Mouse (Mus musculus) Patski (cell line): ENCODE results near the gene Ifnar2. TPM values are rescaled to one million over a fixed set of nuclear protein-coding genes. Genes with fewer than 3 reads are reported as not detected.

Experiments used
- ATAC-seq: fragments of 100-300 bp; one replicate; pipeline ENCODE4 v1.8.0; 2021
- CTCF ChIA-PET: fragments of 350-600 bp; sonication (Branson Sonifier 250); formaldehyde crosslinking; loops from one replicate; lab custom pipeline; 2022; ENCODE audit warnings: inconsistent platforms; lab: Charles Lee
- POLR2A ChIA-PET: fragments of 350-600 bp; sonication (Branson Sonifier 250); formaldehyde crosslinking; loops from one replicate; lab custom pipeline; 2022; ENCODE audit warnings: antibody characterized with exemption, inconsistent platforms; lab: Charles Lee
- DNase-seq: peaks from one replicate; pipeline ENCODE4 v3.0.0-alpha.2; 2011; ENCODE audit warnings: low read depth, low spot score
- H3K27me3 ChIP-seq: fragments of 371-371 bp; one replicate; pipeline ENCODE4 v1.5.1; 2021
- CTCF ChIP-seq: fragments of 100-300 bp; IDR thresholded peaks from one replicate; pipeline ENCODE4 v1.5.1; 2021
- in situ Hi-C: fragments of 300-500 bp; cut with MboI; formaldehyde crosslinking; loops from 3 replicates; pipeline ENCODE4 v1.11.1; 2018; ENCODE audit warnings: low pct_unique_long_range_greater_than_20kb, mixed read lengths
- polyA plus RNA-seq: library from polyadenylated mRNA; unstranded; gene quantifications from one replicate; pipeline ENCODE4 v1.2.3, GENCODE M21; 2021

The Ifnar2 gene
- polyA plus RNA-seq, 1 experiment from 2014 or later: 97.8 TPM

- TF ChIP-seq CTCF: no peak
- in situ Hi-C loops: no loop called here
- no peak for DNase-seq
- POLR2A ChIA-PET: no interaction called here
- no peak for ATAC-seq
- H3K27me3 ChIP-seq: no peaks in the 10 kb centered on the region
- CTCF ChIA-PET: interaction anchor here (1.2 kb wide), 1 partner anchor 9 kb away, joined by 4 read pairs; no protein-coding TSS in a partner anchor
Observed at GRCm38 (mm10) chr16:91441366-91441765, 68.8 kb downstream of the Ifnar2 start.

- POLR2A ChIA-PET: no interaction called here
- ATAC-seq: no peak
- no peaks in the 10 kb centered on the region for H3K27me3 ChIP-seq
- no peak for DNase-seq
- CTCF ChIA-PET: no interaction called here
- in situ Hi-C loops: no loop called here
- no peak for TF ChIP-seq CTCF
Observed at GRCm38 (mm10) chr16:91441811-91442240, 69.2 kb downstream of the Ifnar2 start.

- POLR2A ChIA-PET: no interaction called here
- CTCF ChIA-PET: no interaction called here
Observed at GRCm38 (mm10) chr16:91442446-91442845, 69.9 kb downstream of the Ifnar2 start.

GRCm38 (mm10) chr16:91443211-91443611, 70.6 kb downstream of the Ifnar2 start:
- in situ Hi-C loops: no loop called here
- CTCF ChIA-PET: no interaction called here
- TF ChIP-seq CTCF: no peak
- POLR2A ChIA-PET: no interaction called here
- no peaks in the 10 kb centered on the region for H3K27me3 ChIP-seq
- no peak for ATAC-seq
- no peak for DNase-seq

More at GRCm38 (mm10) chr16:91442446-91442845, 69.9 kb downstream of the Ifnar2 start:
- TF ChIP-seq CTCF: no peak
- DNase-seq (no peak), ATAC-seq (no peak)
- no peaks in the 10 kb centered on the region for H3K27me3 ChIP-seq
- in situ Hi-C loops: no loop called here

- TF ChIP-seq CTCF: no peak
- ChIA-PET POLR2A (no interaction called here), CTCF (no interaction called here)
- no peaks in the 10 kb centered on the region for H3K27me3 ChIP-seq
- no peak for DNase-seq
- in situ Hi-C loops: no loop called here
- ATAC-seq: no peak
Observed at GRCm38 (mm10) chr16:91444847-91445246, 72.3 kb downstream of the Ifnar2 start.

GRCm38 (mm10) chr16:91445566-91445965, 73.0 kb downstream of the Ifnar2 start:
- no peaks in the 10 kb centered on the region for H3K27me3 ChIP-seq
- ATAC-seq (no peak), DNase-seq (no peak)
- in situ Hi-C loops: no loop called here
- POLR2A ChIA-PET: no interaction called here
- no peak for TF ChIP-seq CTCF
- CTCF ChIA-PET: no interaction called here

GRCm38 (mm10) chr16:91446778-91447511, 74.4 kb downstream of the Ifnar2 start:
- in situ Hi-C loops: no loop called here
- POLR2A ChIA-PET: no interaction called here
- ATAC-seq: no peak
- TF ChIP-seq CTCF: no peak
- no peak for DNase-seq
- H3K27me3 ChIP-seq: no peaks in the 10 kb centered on the region
- CTCF ChIA-PET: no interaction called here

- ChIA-PET CTCF (interaction anchor here (0.8 kb wide), 1 partner anchor 37 kb away, joined by 3 read pairs; no protein-coding TSS in a partner anchor), POLR2A (no interaction called here)
- TF ChIP-seq CTCF: no peak
- in situ Hi-C loops: no loop called here
- DNase-seq (no peak), ATAC-seq (no peak)
- no peaks in the 10 kb centered on the region for H3K27me3 ChIP-seq
Observed at GRCm38 (mm10) chr16:91447512-91447900, 74.9 kb downstream of the Ifnar2 start.

GRCm38 (mm10) chr16:91448088-91448487, 75.5 kb downstream of the Ifnar2 start:
- no peak for ATAC-seq
- no peak for TF ChIP-seq CTCF
- POLR2A ChIA-PET: no interaction called here
- CTCF ChIA-PET: interaction anchor here (0.8 kb wide), 1 partner anchor 38 kb away, joined by 3 read pairs; no protein-coding TSS in a partner anchor
- in situ Hi-C loops: no loop called here
- no peak for DNase-seq
- H3K27me3 ChIP-seq: no peaks in the 10 kb centered on the region

- in situ Hi-C loops: no loop called here
- DNase-seq (no peak), ATAC-seq (no peak)
- TF ChIP-seq CTCF: no peak
- H3K27me3 ChIP-seq: no peaks in the 10 kb centered on the region
- CTCF ChIA-PET: interaction anchor here (1.6 kb wide), 1 partner anchor 39 kb away, joined by 3 read pairs; no protein-coding TSS in a partner anchor
- POLR2A ChIA-PET: no interaction called here
Observed at GRCm38 (mm10) chr16:91448895-91449294, 76.3 kb downstream of the Ifnar2 start.
